Mouse (Mus musculus) embryonic facial prominence, embryonic 13.5 days (tissue): ENCODE results near the gene Prkn. TPM values are rescaled to one million over a fixed set of nuclear protein-coding genes. Genes with fewer than 3 reads are reported as not detected.

ENCODE experiments used
- ATAC-seq: fragments of 200-750 bp; cut with Nextera tagmentation; 2 replicates; pipeline ENCODE4 v1.8.0; 2017; ENCODE audit warnings: low read depth; ENCODE audit not compliant: insufficient number of reproducible peaks, insufficient read depth, low FRiP score, low TSS enrichment
- H3K27ac ChIP-seq: fragments of 300-500 bp; sonication (generic); 2 replicates; pipeline ENCODE4 v1.5.1; 2015; ENCODE audit warnings: moderate library complexity, mild to moderate bottlenecking, inconsistent platforms
- H3K27me3 ChIP-seq: fragments of 300-500 bp; sonication (generic); 2 replicates; pipeline ENCODE4 v1.6.1; 2015; ENCODE audit warnings: mild to moderate bottlenecking, inconsistent platforms
- H3K36me3 ChIP-seq: fragments of 300-500 bp; sonication (generic); 2 replicates; pipeline ENCODE4 v1.6.1; 2015; ENCODE audit warnings: mild to moderate bottlenecking, inconsistent platforms
- H3K4me1 ChIP-seq: fragments of 300-500 bp; sonication (generic); 2 replicates; pipeline ENCODE4 v1.6.1; 2015; ENCODE audit warnings: inconsistent platforms
- H3K4me2 ChIP-seq: fragments of 300-500 bp; sonication (generic); 2 replicates; pipeline ENCODE4 v1.6.1; 2015; ENCODE audit warnings: moderate library complexity, mild to moderate bottlenecking, inconsistent platforms
- H3K4me3 ChIP-seq: fragments of 300-500 bp; sonication (generic); 2 replicates; pipeline ENCODE4 v1.5.1; 2015; ENCODE audit warnings: mild to moderate bottlenecking, inconsistent platforms
- H3K9ac ChIP-seq: fragments of 300-500 bp; sonication (generic); 2 replicates; pipeline ENCODE4 v1.6.1; 2015; ENCODE audit warnings: mild to moderate bottlenecking, inconsistent platforms
- H3K9me3 ChIP-seq: fragments of 300-500 bp; sonication (generic); 2 replicates; pipeline ENCODE4 v1.6.1; 2016; ENCODE audit warnings: inconsistent platforms
- WGBS: fragments of 180-500 bp; shearing (Covaris S2); methylation state at CpG from one replicate; pipeline ENCODE4 v1.1.7; 2015; ENCODE audit warnings: mixed read lengths; 5-methylcytosine and 5-hydroxymethylcytosine counted together
- polyA plus RNA-seq: library from polyadenylated mRNA; unstranded; fragments of >200 nt; fragmentation: Nextera tagmentation; extraction: Ambion mirVana; gene quantifications from 2 replicates; pipeline ENCODE4 v1.2.1, GENCODE M21; 2015

Gene Prkn
- polyA plus RNA-seq, 1 experiment from 2014 or later, result 1.1 TPM

- Histone ChIP-seq H3K36me3 (no peaks in the 10 kb centered on the region), H3K27ac (no peak overlapping the region), H3K27me3 (no peaks in the 10 kb centered on the region), H3K4me1 (0 out of 2 replicates have a peak, but pooled peaks cover 3% of the 10 kb centered on the region), H3K4me3 (no peak overlapping the region), H3K9me3 (no peaks in the 10 kb centered on the region), H3K4me2 (no peak overlapping the region), H3K9ac (no peak overlapping the region)
- WGBS, result 87% methylated on average over 3 of the region's 3 CpGs
- ATAC-seq, result no peak
Observed at GRCm38 (mm10) chr17:11769513-11769912, 929.3 kb downstream of the Prkn start.

DNA sequence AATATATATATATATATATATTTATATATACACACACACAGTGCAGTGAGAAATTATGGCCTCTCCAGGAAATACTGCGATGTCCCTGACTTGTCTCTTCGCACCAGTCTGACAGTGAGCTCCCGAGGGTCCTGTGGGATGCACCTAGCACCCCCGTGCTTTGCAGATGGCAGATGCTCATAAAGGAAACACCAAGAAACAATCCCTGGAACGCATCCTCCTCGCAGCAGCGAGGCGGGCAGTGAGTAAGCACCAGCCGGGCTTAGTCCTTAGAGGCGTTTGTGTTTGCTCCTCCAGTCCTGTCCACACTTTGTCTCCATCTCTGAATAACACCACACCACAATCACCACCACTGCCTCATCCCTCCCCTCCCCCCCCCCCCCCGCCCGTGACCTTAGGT, 939.4 kb downstream of the Prkn start:
- no peak for ATAC-seq
- Histone ChIP-seq H3K27me3 (no peaks in the 10 kb centered on the region), H3K27ac (no peak overlapping the region), H3K4me3 (no peak overlapping the region), H3K9ac (no peak overlapping the region), H3K4me1 (no peaks in the 10 kb centered on the region), H3K9me3 (no peaks in the 10 kb centered on the region), H3K36me3 (no peaks in the 10 kb centered on the region), H3K4me2 (no peak overlapping the region)
- WGBS, result 83% methylated on average over 12 of the region's 12 CpGs

DNA sequence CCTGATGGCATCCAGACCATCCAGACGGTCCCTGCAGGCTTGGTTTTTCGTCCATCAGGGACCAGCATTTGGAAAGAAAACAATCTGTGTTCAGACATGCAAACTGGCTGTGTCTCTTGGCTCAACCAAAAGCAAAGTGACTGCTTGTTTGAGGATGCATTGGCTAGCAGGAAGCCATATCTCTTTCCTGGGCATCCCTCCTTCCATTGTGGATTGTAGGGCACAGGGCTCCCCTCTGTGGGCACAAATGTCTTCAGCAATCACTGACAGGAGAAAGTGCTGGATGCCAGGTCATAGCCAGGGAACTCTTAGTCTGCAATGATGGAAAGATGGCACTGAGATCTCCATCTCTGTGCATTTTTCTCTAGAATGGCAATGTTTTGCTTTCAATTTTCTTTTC, 939.8 kb downstream of the Prkn start:
- H3K27ac ChIP-seq, result no peak overlapping the region
- no peaks in the 10 kb centered on the region for H3K27me3 ChIP-seq
- no peak overlapping the region for H3K4me3 ChIP-seq
- ATAC-seq, result no peak
- H3K9ac ChIP-seq, result no peak overlapping the region
- H3K4me1 ChIP-seq, result no peaks in the 10 kb centered on the region
- WGBS, result 27% methylated on average over 2 of the region's 2 CpGs
- no peaks in the 10 kb centered on the region for H3K36me3 ChIP-seq
- H3K9me3 ChIP-seq, result no peaks in the 10 kb centered on the region
- H3K4me2 ChIP-seq, result no peak overlapping the region

DNA sequence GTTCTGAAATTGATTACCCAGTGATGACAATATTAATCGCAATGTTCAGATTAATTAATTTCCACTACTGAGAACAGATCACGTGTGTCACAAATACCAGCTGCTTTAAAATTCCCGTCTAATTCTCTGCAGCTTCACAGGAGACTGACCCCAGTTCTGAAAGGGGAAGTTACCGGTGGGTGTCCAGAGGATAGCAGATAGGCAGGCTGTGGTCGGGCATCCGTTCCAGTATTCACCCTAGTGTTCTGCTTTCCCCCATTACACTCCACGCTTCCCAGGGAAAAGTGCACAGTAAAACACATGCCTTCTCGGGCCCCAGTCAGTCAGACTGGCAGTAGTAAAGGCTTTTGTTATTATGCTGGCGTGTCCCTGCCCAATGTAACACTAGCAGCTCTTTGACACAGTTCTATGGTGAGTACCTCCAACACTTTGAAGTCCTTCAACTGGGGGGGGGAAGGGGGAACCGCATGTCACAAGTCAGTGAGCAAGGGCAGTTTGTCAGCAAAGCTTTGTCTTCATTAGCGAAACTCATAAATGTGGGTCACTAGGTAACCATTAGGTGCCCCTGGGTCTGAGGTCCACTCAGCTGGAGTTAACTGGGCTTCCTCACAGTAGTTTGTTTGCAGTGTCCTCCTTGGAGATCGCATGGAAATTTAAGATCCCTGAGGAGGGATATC, 940.8 kb downstream of the Prkn start:
- H3K4me1 ChIP-seq, result no peaks in the 10 kb centered on the region
- no peak overlapping the region for H3K27ac ChIP-seq
- H3K4me2 ChIP-seq, result no peak overlapping the region
- no peak overlapping the region for H3K9ac ChIP-seq
- ATAC-seq, result no peak
- no peak overlapping the region for H3K4me3 ChIP-seq
- no peaks in the 10 kb centered on the region for H3K36me3 ChIP-seq
- WGBS, result 65% methylated on average over 12 of the region's 12 CpGs
- H3K9me3 ChIP-seq, result no peaks in the 10 kb centered on the region
- no peaks in the 10 kb centered on the region for H3K27me3 ChIP-seq

- Histone ChIP-seq H3K27me3 (no peaks in the 10 kb centered on the region), H3K4me1 (no peaks in the 10 kb centered on the region), H3K9ac (no peak overlapping the region), H3K4me3 (no peak overlapping the region), H3K9me3 (no peaks in the 10 kb centered on the region), H3K36me3 (no peaks in the 10 kb centered on the region), H3K4me2 (no peak overlapping the region), H3K27ac (no peak overlapping the region)
- WGBS, result 83% methylated on average over 9 of the region's 9 CpGs
- ATAC-seq, result no peak
Observed at GRCm38 (mm10) chr17:11788270-11788936, 948.2 kb downstream of the Prkn start.

DNA sequence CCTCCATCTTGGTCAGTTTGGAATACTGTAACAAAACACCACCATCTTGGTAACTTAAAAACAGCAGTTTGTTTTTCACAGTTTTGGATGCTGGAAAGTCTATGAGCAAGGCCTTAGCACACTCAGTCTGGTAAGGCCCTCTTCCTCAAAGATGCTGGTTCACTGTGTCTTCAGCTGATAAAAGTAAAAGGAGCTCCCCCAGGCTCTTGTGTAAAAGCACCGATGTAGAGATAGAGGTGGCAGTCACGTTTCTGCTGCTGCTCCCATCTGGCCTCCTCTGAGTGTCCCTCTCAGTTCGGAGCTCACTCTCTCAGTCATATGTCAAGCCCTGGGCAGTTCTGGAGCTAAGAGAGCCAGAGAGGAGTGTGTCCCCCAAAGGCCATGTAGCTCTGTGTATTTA, 955.8 kb downstream of the Prkn start:
- 83% methylated on average over 3 of the region's 3 CpGs for WGBS
- ATAC-seq, result no peak
- H3K36me3 ChIP-seq, result no peaks in the 10 kb centered on the region
- H3K9ac ChIP-seq, result no peak overlapping the region
- peaks cover 6% of the 10 kb centered on the region; the same call in 1 of the 2 replicates for H3K27me3 ChIP-seq
- no peaks in the 10 kb centered on the region for H3K9me3 ChIP-seq
- no peaks in the 10 kb centered on the region for H3K4me1 ChIP-seq
- no peak overlapping the region for H3K27ac ChIP-seq
- no peak overlapping the region for H3K4me3 ChIP-seq
- no peak overlapping the region for H3K4me2 ChIP-seq

DNA sequence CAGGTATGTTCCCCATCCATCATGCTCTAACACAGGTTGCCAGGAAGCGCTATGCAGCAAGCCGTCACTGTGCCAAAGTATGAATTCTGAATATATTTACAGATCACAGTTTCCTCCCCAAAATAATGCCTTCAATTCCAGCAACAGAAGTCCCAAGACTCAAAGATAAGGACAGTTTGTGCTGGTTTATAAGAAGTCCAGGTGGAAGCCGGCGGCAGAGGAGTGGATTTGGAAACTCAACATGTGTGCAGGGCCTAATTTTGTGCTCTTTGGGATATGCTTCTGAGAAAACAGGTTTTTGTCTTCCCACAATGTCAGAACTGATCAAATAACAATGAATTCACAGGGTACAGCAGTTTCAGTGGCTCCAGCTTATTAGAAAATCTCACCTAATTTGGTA, 961.0 kb downstream of the Prkn start:
- Histone ChIP-seq H3K9ac (no peak overlapping the region), H3K4me1 (no peaks in the 10 kb centered on the region), H3K9me3 (no peaks in the 10 kb centered on the region), H3K4me2 (no peak overlapping the region), H3K4me3 (no peak overlapping the region), H3K36me3 (no peaks in the 10 kb centered on the region), H3K27me3 (no peaks in the 10 kb centered on the region), H3K27ac (no peak overlapping the region)
- ATAC-seq, result no peak
- WGBS, result 92% methylated on average over 4 of the region's 4 CpGs

- H3K4me3 ChIP-seq, result no peak overlapping the region
- ATAC-seq, result no peak
Observed at GRCm38 (mm10) chr17:11807280-11807679, 967.1 kb downstream of the Prkn start.

DNA sequence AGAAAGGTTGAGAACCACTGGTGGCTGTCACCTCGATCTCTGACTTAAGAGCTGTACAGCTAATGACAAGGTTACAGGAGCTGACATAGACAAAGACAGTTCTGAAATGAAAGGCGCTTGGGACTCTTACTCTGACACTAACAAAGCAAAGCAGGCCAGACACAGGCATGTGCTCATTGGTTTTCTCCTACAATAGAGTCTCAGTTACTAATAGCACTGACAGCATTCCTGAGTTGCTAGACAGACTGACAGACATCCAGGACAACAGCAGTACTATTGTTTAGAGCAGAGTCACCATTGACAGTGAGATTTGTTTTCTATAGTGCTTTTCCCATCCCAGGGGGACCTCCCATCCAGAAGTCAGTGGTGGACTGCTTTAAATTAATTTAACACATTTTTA, 977.7 kb downstream of the Prkn start:
- no peak overlapping the region for H3K4me3 ChIP-seq
- H3K9ac ChIP-seq, result no peak overlapping the region
- no peaks in the 10 kb centered on the region for H3K9me3 ChIP-seq
- no peak for ATAC-seq
- no peak overlapping the region for H3K27ac ChIP-seq
- WGBS, result 53% methylated on average over 2 of the region's 2 CpGs
- no peaks in the 10 kb centered on the region for H3K36me3 ChIP-seq
- H3K4me1 ChIP-seq, result no peaks in the 10 kb centered on the region
- H3K4me2 ChIP-seq, result no peak overlapping the region
- 0 out of 2 replicates have a peak, but pooled peaks cover 4% of the 10 kb centered on the region for H3K27me3 ChIP-seq

More at GRCm38 (mm10) chr17:11807280-11807679, 967.1 kb downstream of the Prkn start:
- 73% methylated on average over 3 of the region's 3 CpGs for WGBS
- Histone ChIP-seq H3K4me2 (no peak overlapping the region), H3K27me3 (no peaks in the 10 kb centered on the region), H3K4me1 (no peaks in the 10 kb centered on the region), H3K9me3 (no peaks in the 10 kb centered on the region), H3K9ac (no peak overlapping the region), H3K36me3 (no peaks in the 10 kb centered on the region), H3K27ac (no peak overlapping the region)

DNA sequence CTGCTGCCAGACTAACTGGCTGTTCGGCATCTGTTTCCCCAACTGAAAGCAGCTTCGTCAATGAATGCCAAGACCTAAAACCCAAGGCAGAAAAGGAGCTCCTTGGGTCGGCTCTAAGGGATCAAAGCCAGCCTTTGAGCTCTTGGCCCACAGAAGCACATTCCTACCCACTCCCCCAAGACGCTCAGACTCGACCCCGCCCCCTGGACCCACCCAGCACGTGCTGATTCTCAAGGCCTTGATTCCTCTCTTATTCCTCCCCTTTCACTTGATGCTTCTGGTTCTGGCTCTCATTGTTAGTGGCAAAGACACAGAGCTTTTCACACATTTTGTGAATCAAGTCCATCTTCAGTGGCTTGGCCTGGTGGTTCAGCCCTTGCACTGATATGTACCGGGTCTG, 979.3 kb downstream of the Prkn start:
- no peaks in the 10 kb centered on the region for H3K9me3 ChIP-seq
- no peak overlapping the region for H3K27ac ChIP-seq
- 45% methylated on average over 8 of the region's 8 CpGs for WGBS
- no peak overlapping the region for H3K4me3 ChIP-seq
- H3K4me1 ChIP-seq, result no peaks in the 10 kb centered on the region
- 0 out of 2 replicates have a peak, but pooled peaks cover 4% of the 10 kb centered on the region for H3K27me3 ChIP-seq
- ATAC-seq, result no peak
- no peak overlapping the region for H3K4me2 ChIP-seq
- no peaks in the 10 kb centered on the region for H3K36me3 ChIP-seq
- H3K9ac ChIP-seq, result no peak overlapping the region

GRCm38 (mm10) chr17:11820757-11821156, 980.6 kb downstream of the Prkn start:
- no peaks in the 10 kb centered on the region for H3K9me3 ChIP-seq
- no peak overlapping the region for H3K4me3 ChIP-seq
- H3K27ac ChIP-seq, result no peak overlapping the region
- H3K27me3 ChIP-seq, result 0 out of 2 replicates have a peak, but pooled peaks cover 4% of the 10 kb centered on the region
- WGBS, result 88% methylated on average over 4 of the region's 4 CpGs
- no peak for ATAC-seq
- no peak overlapping the region for H3K9ac ChIP-seq
- H3K4me2 ChIP-seq, result no peak overlapping the region
- no peaks in the 10 kb centered on the region for H3K36me3 ChIP-seq
- H3K4me1 ChIP-seq, result no peaks in the 10 kb centered on the region

DNA sequence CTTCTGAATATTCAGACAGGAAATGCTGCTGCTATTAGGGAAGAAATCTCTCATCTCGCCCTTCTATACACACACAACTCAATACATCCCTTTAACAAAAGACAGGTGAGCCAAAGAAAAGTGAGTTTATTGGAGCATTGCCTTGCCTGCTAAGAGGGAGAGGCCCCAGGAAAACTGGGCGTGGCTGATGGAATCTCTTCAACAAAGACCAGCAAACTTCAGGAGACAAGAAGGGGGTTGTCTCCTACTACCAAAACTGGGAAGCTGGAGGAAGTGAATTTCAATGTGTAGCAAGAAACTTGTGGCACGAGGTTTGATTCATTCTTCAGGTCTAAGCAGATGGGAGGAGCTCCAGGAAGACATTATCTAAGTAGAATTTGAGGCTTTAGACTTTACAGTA, 989.3 kb downstream of the Prkn start:
- H3K9me3 ChIP-seq, result no peaks in the 10 kb centered on the region
- H3K27me3 ChIP-seq, result no peaks in the 10 kb centered on the region
- no peaks in the 10 kb centered on the region for H3K36me3 ChIP-seq
- no peak for ATAC-seq
- no peak overlapping the region for H3K4me2 ChIP-seq
- H3K9ac ChIP-seq, result no peak overlapping the region
- no peak overlapping the region for H3K4me3 ChIP-seq
- no peaks in the 10 kb centered on the region for H3K4me1 ChIP-seq
- 53% methylated on average over 3 of the region's 3 CpGs for WGBS
- H3K27ac ChIP-seq, result no peak overlapping the region
